Comparison of ENCODE assay signal across 6 mouse cellular contexts in the genomic region with DNA sequence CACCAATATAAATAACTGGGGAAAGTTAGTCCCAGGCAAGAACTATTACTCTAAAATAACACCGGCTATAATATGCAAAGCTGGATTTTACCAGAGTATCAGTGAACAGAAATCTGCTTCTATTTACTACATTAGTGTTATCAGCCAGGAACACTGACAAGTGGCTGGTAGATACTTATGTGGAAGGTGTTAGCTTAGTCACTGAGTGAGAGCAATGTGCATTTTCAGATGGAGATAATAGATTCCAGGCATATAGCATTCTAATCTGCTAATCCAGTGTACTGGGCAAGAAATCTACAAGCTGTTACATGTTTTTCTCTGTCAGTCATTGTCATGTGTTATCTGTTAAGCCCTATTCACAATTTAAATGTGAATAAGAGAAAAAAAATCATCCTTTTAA.
DNase-seq lines count a peak whose midpoint lies in the region; ATAC-seq and TF ChIP-seq lines count a peak whose summit lies in the region.
"Not testable (repeated sequence)": the region's sequence is repeated elsewhere in the genome, so short reads cannot be mapped to it uniquely, and the experiment has no call there.

No protein-coding gene starts in this region.

- not testable (repeated sequence) for H3K4me2 ChIP-seq in liver, embryonic 11.5 days; liver, embryonic 12.5 days; liver, embryonic 13.5 days; liver, embryonic 14.5 days (ENCODE audit: low read depth); liver, embryonic 15.5 days; liver, embryonic 16.5 days (ENCODE audit: low read depth, low read length)

- not testable (repeated sequence) for H3K27me3 ChIP-seq in liver, embryonic 11.5 days (replicated peaks; ENCODE audit: control insufficient read depth, insufficient read depth, low read length); liver, embryonic 12.5 days (replicated peaks); liver, embryonic 13.5 days; liver, embryonic 14.5 days (ENCODE audit: control insufficient read depth, insufficient read depth, low read length); liver, embryonic 15.5 days; liver, embryonic 16.5 days (ENCODE audit: control insufficient read depth, insufficient read depth, low read depth, low read length)

- H3K27ac ChIP-seq in liver, embryonic 11.5 days (ENCODE audit: low read depth, low read length); liver, embryonic 12.5 days; liver, embryonic 13.5 days; liver, embryonic 14.5 days; liver, embryonic 15.5 days (replicated peaks); liver, embryonic 16.5 days (ENCODE audit: low read length): not testable (repeated sequence)

- not testable (repeated sequence) for H3K4me1 ChIP-seq in liver, embryonic 11.5 days (replicated peaks; ENCODE audit: control insufficient read depth, insufficient read depth, low read length); liver, embryonic 12.5 days; liver, embryonic 13.5 days (replicated peaks); liver, embryonic 14.5 days (replicated peaks; ENCODE audit: control insufficient read depth in 2 of 2, insufficient read depth in 2 of 2, low read length in 1 of 2); liver, embryonic 15.5 days (replicated peaks); liver, embryonic 16.5 days (ENCODE audit: control insufficient read depth, low read depth, low read length)

- not testable (repeated sequence) for TF ChIP-seq EP300 in liver, embryonic 14.5 days (IDR thresholded peaks at IDR 0.05; ENCODE audit: low read depth)

- not testable (repeated sequence) for H3K9ac ChIP-seq in liver, embryonic 11.5 days (ENCODE audit: low read depth, low read length); liver, embryonic 12.5 days; liver, embryonic 13.5 days; liver, embryonic 14.5 days (replicated peaks); liver, embryonic 15.5 days; liver, embryonic 16.5 days (ENCODE audit: low read depth, low read length)

- DNase-seq in liver, embryonic 11.5 days (ENCODE audit: low spot score); liver, embryonic 13.5 days; liver, embryonic 14.5 days (ENCODE audit: low read depth in 3 of 3, low spot score in 3 of 3): not testable (repeated sequence)

- TF ChIP-seq CTCF in liver, embryonic 14.5 days (IDR thresholded peaks at IDR 0.05; ENCODE audit: low read depth): not testable (repeated sequence)

- not testable (repeated sequence) for H3K36me3 ChIP-seq in liver, embryonic 11.5 days (ENCODE audit: control insufficient read depth, insufficient read depth, low read length); liver, embryonic 12.5 days; liver, embryonic 13.5 days; liver, embryonic 14.5 days (replicated peaks; ENCODE audit: control insufficient read depth, insufficient read depth, low read depth); liver, embryonic 15.5 days (replicated peaks); liver, embryonic 16.5 days (ENCODE audit: control insufficient read depth, insufficient read depth)

- H3K9me3 ChIP-seq in liver, embryonic 11.5 days (ENCODE audit: control insufficient read depth, low read length); liver, embryonic 12.5 days (replicated peaks); liver, embryonic 13.5 days (replicated peaks); liver, embryonic 14.5 days (ENCODE audit: control insufficient read depth, low read length); liver, embryonic 15.5 days (replicated peaks); liver, embryonic 16.5 days (replicated peaks; ENCODE audit: control insufficient read depth, low read length): not testable (repeated sequence)

- not testable (repeated sequence) for H3K4me3 ChIP-seq in liver, embryonic 11.5 days (ENCODE audit: low read depth, low read length); liver, embryonic 12.5 days; liver, embryonic 13.5 days (replicated peaks); liver, embryonic 14.5 days (ENCODE audit: insufficient read depth in 1 of 2, low read depth in 2 of 2, low read length in 2 of 2); liver, embryonic 15.5 days (replicated peaks); liver, embryonic 16.5 days (ENCODE audit: low read depth, low read length)

- no CpG with 5 or more reads among the region's 1 CpGs for WGBS in liver, embryonic 11.5 days
- WGBS in liver, embryonic 12.5 days (ENCODE audit: insufficient replicate concordance): no CpG with 5 or more reads among the region's 1 CpGs
- no CpG with 5 or more reads among the region's 1 CpGs for WGBS in liver, embryonic 13.5 days (ENCODE audit: insufficient replicate concordance)
- WGBS in liver, embryonic 14.5 days (ENCODE audit: insufficient replicate concordance): no CpG with 5 or more reads among the region's 1 CpGs
- WGBS in liver, embryonic 15.5 days (ENCODE audit: insufficient replicate concordance): no CpG with 5 or more reads among the region's 1 CpGs
- no CpG with 5 or more reads among the region's 1 CpGs for WGBS in liver, embryonic 16.5 days (ENCODE audit: insufficient replicate concordance)

- peak; percentile 65 for ATAC-seq in liver, embryonic 11.5 days (replicated peaks; ENCODE audit: low FRiP score)
- peak; percentile 58; the same call in 1 of the 2 replicates for ATAC-seq in liver, embryonic 12.5 days
- peak; percentile 84 for ATAC-seq in liver, embryonic 13.5 days (ENCODE audit: low read depth)
- peak; percentile 78 for ATAC-seq in liver, embryonic 14.5 days (ENCODE audit: insufficient read depth)
- ATAC-seq in liver, embryonic 15.5 days (ENCODE audit: insufficient read depth): peak; percentile 69; the same call in 1 of the 2 replicates
- peak; percentile 65 for ATAC-seq in liver, embryonic 16.5 days (ENCODE audit: low read depth)
